ENCODE assay signal across 11 mouse cellular contexts in the genomic region with DNA sequence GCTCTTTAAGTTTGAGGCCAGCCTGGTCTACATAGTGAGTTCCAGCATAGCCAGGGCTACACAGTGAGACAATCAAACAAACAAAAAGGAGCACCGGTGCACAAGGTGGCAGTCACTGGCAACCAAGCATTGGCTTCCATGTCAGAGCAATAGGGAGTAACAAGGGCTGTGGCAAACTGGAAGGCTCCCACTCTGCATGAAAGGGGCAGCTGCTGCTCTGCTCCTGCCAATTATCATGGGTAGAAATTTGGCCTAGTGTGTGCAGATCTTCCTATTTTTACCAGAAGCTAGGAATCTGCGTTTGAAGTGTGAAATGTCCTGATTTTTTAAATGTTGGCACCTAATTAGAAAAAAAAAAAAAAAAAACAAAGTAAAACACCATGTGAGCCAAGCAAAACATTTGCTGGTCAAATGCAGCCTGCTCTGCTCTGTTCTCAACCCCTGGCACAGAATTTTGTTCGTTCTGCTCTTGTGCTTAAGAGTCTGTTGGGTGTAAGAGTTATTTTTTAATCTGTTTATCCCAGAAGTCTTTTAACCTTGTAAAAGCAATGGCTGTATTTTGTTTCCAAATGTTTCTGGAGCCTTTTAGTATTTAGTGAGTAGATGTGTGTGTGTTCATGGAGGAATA. TPM values are rescaled to one million over a fixed set of nuclear protein-coding genes. Genes with fewer than 3 reads are reported as not detected.
A peak's percentile ranks its signal among the peaks of the same experiment; 100 is the strongest.
DNase-seq lines count a peak whose midpoint lies in the region; ATAC-seq and TF ChIP-seq lines count a peak whose summit lies in the region.
"Had no signal": no experiment of that assay in that cellular context is flagged by ENCODE, and none has a peak within 500 bp of the region (broad histone marks: within the 10 kb centered on the region; RNA-seq: fewer than 3 reads in every experiment).

No protein-coding gene starts in this region.

- no peak for TF ChIP-seq POLR2A in lung, adult 2 months (IDR thresholded peaks at IDR 0.05; ENCODE audit: borderline replicate concordance, extremely low read depth, low read depth, low read length)

- no peak overlapping the region for H3K4me2 ChIP-seq in intestine, embryonic 15.5 days (replicated peaks)
- H3K4me2 ChIP-seq in intestine, postnatal 0 days (replicated peaks; ENCODE audit: low read depth), result no peak overlapping the region
- H3K4me2 ChIP-seq in lung, embryonic 14.5 days, result no peak overlapping the region
- H3K4me2 ChIP-seq in limb, embryonic 15.5 days, result no peak overlapping the region

- no peaks in the 10 kb centered on the region for H3K27me3 ChIP-seq in intestine, embryonic 15.5 days (replicated peaks)
- H3K27me3 ChIP-seq in intestine, postnatal 0 days (replicated peaks; ENCODE audit: control insufficient read depth, insufficient read depth, low read length), result no peaks in the 10 kb centered on the region
- H3K27me3 ChIP-seq in lung, embryonic 14.5 days (ENCODE audit: insufficient read depth, low read length), result no peaks in the 10 kb centered on the region
- H3K27me3 ChIP-seq in limb, embryonic 15.5 days, result no peaks in the 10 kb centered on the region
- H3K27me3 ChIP-seq: megakaryocyte, embryonic 14.5 days had no signal

- no peaks in the 10 kb centered on the region for H3K36me3 ChIP-seq in intestine, embryonic 15.5 days
- no peaks in the 10 kb centered on the region for H3K36me3 ChIP-seq in intestine, postnatal 0 days (ENCODE audit: control insufficient read depth, insufficient read depth)
- H3K36me3 ChIP-seq in lung, embryonic 14.5 days (ENCODE audit: insufficient read depth), result no peaks in the 10 kb centered on the region
- no peaks in the 10 kb centered on the region for H3K36me3 ChIP-seq in limb, embryonic 15.5 days

- ATAC-seq in intestine, embryonic 15.5 days, result no peak
- no peak for ATAC-seq in intestine, postnatal 0 days
- no peak for ATAC-seq in lung, embryonic 14.5 days (ENCODE audit: insufficient read depth)
- no peak for ATAC-seq in limb, embryonic 15.5 days (ENCODE audit: insufficient number of reproducible peaks, low FRiP score, low TSS enrichment, low read depth)
- ATAC-seq: hindbrain, embryonic 16.5 days had no signal

- WGBS in intestine, embryonic 15.5 days, result 77% methylated on average over 3 of the region's 3 CpGs
- WGBS in intestine, postnatal 0 days, result 74% methylated on average over 3 of the region's 3 CpGs
- WGBS in lung, embryonic 14.5 days, result 58% methylated on average over 3 of the region's 3 CpGs
- 58% methylated on average over 3 of the region's 3 CpGs for WGBS in lung, adult 2 months
- WGBS in limb, embryonic 15.5 days, result 59% methylated on average over 3 of the region's 3 CpGs

- DNase-seq in cerebellum, postnatal 14 days, result peak; percentile 24 to 27
- DNase-seq in cerebellum, adult 11-12 months, result no peak
- no peak for DNase-seq in lung, embryonic 14.5 days
- DNase-seq in lung, adult 2 months, result no peak
- no peak for DNase-seq in thymus, postnatal 25 days
- DNase-seq: gastrocnemius, postnatal 25 days had no signal

- H3K4me3 ChIP-seq in intestine, embryonic 15.5 days (replicated peaks), result no peak overlapping the region
- no peak overlapping the region for H3K4me3 ChIP-seq in intestine, postnatal 0 days (ENCODE audit: low read depth, low read length)
- H3K4me3 ChIP-seq in lung, embryonic 14.5 days (ENCODE audit: low read depth, low read length), result no peak overlapping the region
- H3K4me3 ChIP-seq in lung, adult 2 months (replicated peaks; ENCODE audit: extremely low read depth, low read depth, low read length), result no peak overlapping the region
- H3K4me3 ChIP-seq in limb, embryonic 15.5 days, result no peak overlapping the region
- H3K4me3 ChIP-seq: megakaryocyte, embryonic 14.5 days had no signal

- peak overlapping the region; percentile 28; the same call in 1 of the 2 replicates for H3K27ac ChIP-seq in intestine, embryonic 15.5 days
- no peak overlapping the region for H3K27ac ChIP-seq in intestine, postnatal 0 days (ENCODE audit: low read depth, low read length)
- peak overlapping the region; percentile 48; the same call in 1 of the 2 replicates for H3K27ac ChIP-seq in lung, embryonic 14.5 days (ENCODE audit: low read depth)
- H3K27ac ChIP-seq in limb, embryonic 15.5 days, result peak overlapping the region; percentile 65

- peaks cover 27% of the 10 kb centered on the region for H3K4me1 ChIP-seq in intestine, embryonic 15.5 days (replicated peaks)
- no peaks in the 10 kb centered on the region for H3K4me1 ChIP-seq in intestine, postnatal 0 days (replicated peaks; ENCODE audit: control insufficient read depth, insufficient read depth, low read length)
- H3K4me1 ChIP-seq in lung, embryonic 14.5 days (ENCODE audit: insufficient read depth), result peaks cover 38% of the 10 kb centered on the region
- H3K4me1 ChIP-seq in lung, adult 2 months (ENCODE audit: control insufficient read depth, insufficient read depth, low read length), result no peaks in the 10 kb centered on the region
- H3K4me1 ChIP-seq in limb, embryonic 15.5 days, result peaks cover 33% of the 10 kb centered on the region

- H3K9me3 ChIP-seq in intestine, embryonic 15.5 days, result no peaks in the 10 kb centered on the region
- no peaks in the 10 kb centered on the region for H3K9me3 ChIP-seq in intestine, postnatal 0 days (ENCODE audit: control insufficient read depth)
- no peaks in the 10 kb centered on the region for H3K9me3 ChIP-seq in lung, embryonic 14.5 days (ENCODE audit: low read depth, low read length)
- no peaks in the 10 kb centered on the region for H3K9me3 ChIP-seq in limb, embryonic 15.5 days
- H3K9me3 ChIP-seq: megakaryocyte, embryonic 14.5 days had no signal

- TF ChIP-seq CTCF in intestine, postnatal 0 days (IDR thresholded peaks at IDR 0.05; ENCODE audit: low read depth), result no peak
- no peak for TF ChIP-seq CTCF in lung, embryonic 14.5 days (IDR thresholded peaks at IDR 0.05; ENCODE audit: low read depth)
- TF ChIP-seq CTCF in lung, adult 2 months (IDR thresholded peaks at IDR 0.05; ENCODE audit: insufficient read depth, low read length), result no peak

- no peak overlapping the region for H3K9ac ChIP-seq in intestine, embryonic 15.5 days
- H3K9ac ChIP-seq in intestine, postnatal 0 days (ENCODE audit: low read depth, low read length), result no peak overlapping the region
- H3K9ac ChIP-seq in lung, embryonic 14.5 days, result no peak overlapping the region
- no peak overlapping the region for H3K9ac ChIP-seq in limb, embryonic 15.5 days

RNA-seq across cellular contexts. Expression of a gene that starts 2.6 kb away (rescaled TPM):
- 13.8 and 14.2 TPM in 2 replicates for polyA plus RNA-seq in intestine, embryonic 15.5 days (2015; fragmentation: Nextera tagmentation; extraction: Ambion mirVana)
- polyA plus RNA-seq in intestine, postnatal 0 days (2015; fragmentation: Nextera tagmentation; extraction: Ambion mirVana), result 3.0 and 3.1 TPM in 2 replicates
- 22.2 and 25.6 TPM in 2 replicates for polyA plus RNA-seq in lung, embryonic 14.5 days (2014; fragmentation: Nextera tagmentation; extraction: Ambion mirVana)
- polyA plus RNA-seq in lung, adult 2 months (2012; rRNA removed), result 12.6 and 13.4 TPM in 2 replicates
- 19.6 and 23.4 TPM in 2 replicates for polyA plus RNA-seq in limb, embryonic 15.5 days (2015; fragmentation: Nextera tagmentation; extraction: Ambion mirVana)

RNA-seq across cellular contexts. Expression of a gene that starts 2.7 kb away (rescaled TPM):
- 14.5 and 14.6 TPM in 2 replicates for polyA plus RNA-seq in intestine, embryonic 15.5 days (2015; fragmentation: Nextera tagmentation; extraction: Ambion mirVana)
- 3.4 and 3.5 TPM in 2 replicates for polyA plus RNA-seq in intestine, postnatal 0 days (2015; fragmentation: Nextera tagmentation; extraction: Ambion mirVana)
- 17.1 and 20.1 TPM in 2 replicates for polyA plus RNA-seq in lung, embryonic 14.5 days (2014; fragmentation: Nextera tagmentation; extraction: Ambion mirVana)
- 1.3 and 2.5 TPM in 2 replicates for polyA plus RNA-seq in lung, adult 2 months (2012; rRNA removed)
- polyA plus RNA-seq in limb, embryonic 15.5 days (2015; fragmentation: Nextera tagmentation; extraction: Ambion mirVana), result 16.7 and 18.6 TPM in 2 replicates

RNA-seq across cellular contexts. Expression of a gene that starts 17.6 kb away (rescaled TPM):
- 0.42 and 0.49 TPM in 2 replicates for polyA plus RNA-seq in intestine, embryonic 15.5 days (2015; fragmentation: Nextera tagmentation; extraction: Ambion mirVana)
- 0.05 and 0.18 TPM in 2 replicates for polyA plus RNA-seq in intestine, postnatal 0 days (2015; fragmentation: Nextera tagmentation; extraction: Ambion mirVana)
- 0.80 and 0.87 TPM in 2 replicates for polyA plus RNA-seq in lung, embryonic 14.5 days (2014; fragmentation: Nextera tagmentation; extraction: Ambion mirVana)
- polyA plus RNA-seq in lung, adult 2 months (2012; rRNA removed), result 1.7 and 2.0 TPM in 2 replicates
- polyA plus RNA-seq in limb, embryonic 15.5 days (2015; fragmentation: Nextera tagmentation; extraction: Ambion mirVana), result 0.21 and 0.32 TPM in 2 replicates

RNA-seq across cellular contexts. Expression of a gene that starts 47.3 kb away (rescaled TPM):
- 2,172 and 2,428 TPM in 2 replicates for polyA plus RNA-seq in intestine, embryonic 15.5 days (2015; fragmentation: Nextera tagmentation; extraction: Ambion mirVana)
- polyA plus RNA-seq in intestine, postnatal 0 days (2015; fragmentation: Nextera tagmentation; extraction: Ambion mirVana), result 1,370 and 1,375 TPM in 2 replicates
- 2,372 and 2,581 TPM in 2 replicates for polyA plus RNA-seq in lung, embryonic 14.5 days (2014; fragmentation: Nextera tagmentation; extraction: Ambion mirVana)
- 276 and 321 TPM in 2 replicates for polyA plus RNA-seq in lung, adult 2 months (2012; rRNA removed)
- 1,698 and 2,211 TPM in 2 replicates for polyA plus RNA-seq in limb, embryonic 15.5 days (2015; fragmentation: Nextera tagmentation; extraction: Ambion mirVana)

Comparison
In these comparisons a context has a peak if more than half of its experiments do, and no peak if none do; other contexts are left out.
1. DNase-seq: peak in cerebellum, postnatal 14 days (2 of 2); none in cerebellum, adult 11-12 months (single experiment), lung, embryonic 14.5 days (single experiment), lung, adult 2 months (single experiment) and thymus, postnatal 25 days (single experiment).